Mouse (Mus musculus): Measurements from ENCODE around the gene Gm10234.

- TF ChIP-seq RAD21 (IDR thresholded peaks at IDR 0.05; ENCODE audit: low read depth, low read length): no peak
- no peak for TF ChIP-seq MAX (IDR thresholded peaks at IDR 0.05; ENCODE audit: low read length)
- no peak for TF ChIP-seq MAZ (IDR thresholded peaks at IDR 0.05; ENCODE audit: low read depth, low read length)
- no peak for TF ChIP-seq POLR2AphosphoS2 (IDR thresholded peaks at IDR 0.05; ENCODE audit: low read depth, low read length)
- TF ChIP-seq POLR2A (IDR thresholded peaks at IDR 0.05; ENCODE audit: low read depth, low read length): no peak
- TF ChIP-seq CTCF (conservative IDR thresholded peaks at IDR 0.05 in 1 of 2, IDR thresholded peaks at IDR 0.05 in 1 of 2; ENCODE audit: low read depth in 2 of 2, low read length in 2 of 2): no peak
- TF ChIP-seq SMC3 (IDR thresholded peaks at IDR 0.05; ENCODE audit: low read depth, low read length): no peak
Measured at GRCm38 (mm10) chr6:95331191-95331590, 9.3 kb downstream of the Gm10234 start.

Data from CH12.LX (cell line).